Mouse (Mus musculus): Measurements from ENCODE around the gene Klhdc3. TPM values are rescaled to one million over a fixed set of nuclear protein-coding genes. Genes with fewer than 3 reads are reported as not detected.

Gene Klhdc3
- polyA plus RNA-seq, 1 experiment from 2014 or later = 131 TPM

- H3K9me3 ChIP-seq (replicated peaks) = no peaks in the 10 kb centered on the region
- no peaks in the 10 kb centered on the region for H3K27me3 ChIP-seq
- H3K4me1 ChIP-seq = peaks cover 19% of the 10 kb centered on the region
- no peak for ATAC-seq (replicated peaks; ENCODE audit: low FRiP score)
- H3K4me2 ChIP-seq = peak overlapping the region; percentile 94
- H3K27ac ChIP-seq = no peak overlapping the region
- 59% methylated on average over 7 of the region's 7 CpGs for WGBS
- peak overlapping the region; percentile 95 for H3K9ac ChIP-seq
- H3K4me3 ChIP-seq (replicated peaks) = peak overlapping the region; percentile 98
- H3K36me3 ChIP-seq = peaks cover 39% of the 10 kb centered on the region
These were observed 31.7 kb upstream of the Klhdc3 start for GRCm38 (mm10) chr17:46712442-46712841.

DNA sequence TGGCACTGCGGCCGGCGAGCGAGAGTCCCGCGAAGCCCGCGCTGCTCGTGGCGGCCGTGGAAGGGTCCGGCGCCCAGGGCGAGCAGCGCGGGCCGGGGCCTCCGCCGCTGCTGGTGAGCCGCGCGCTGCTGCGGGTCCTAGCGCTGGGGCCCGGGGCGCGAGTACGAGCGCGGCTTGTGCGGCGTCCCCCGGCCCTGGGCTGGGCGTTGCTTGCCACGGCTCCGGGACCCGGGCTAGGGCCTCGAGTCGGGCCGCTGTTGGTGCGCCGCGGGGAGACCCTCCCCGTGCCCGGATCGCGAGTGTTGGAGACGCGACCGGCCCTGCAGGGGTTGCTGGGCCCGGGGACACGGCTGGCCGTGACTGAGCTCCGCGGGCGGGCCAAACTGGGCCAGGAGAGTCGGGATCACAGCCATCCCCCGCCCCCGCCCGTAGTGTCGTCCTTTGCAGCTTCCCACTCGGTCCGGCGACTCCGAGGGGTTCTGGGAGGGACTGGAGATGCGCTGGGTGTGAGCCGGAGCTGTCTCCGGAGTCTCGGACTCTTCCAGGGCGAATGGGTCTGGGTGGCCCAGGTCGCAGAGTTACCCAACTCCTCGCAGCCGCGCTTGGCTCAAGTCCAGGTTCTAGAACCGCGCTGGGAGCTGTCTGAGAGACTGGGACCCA is 31.0 kb upstream of the Klhdc3 start:
- WGBS = under 1% methylated on average over 76 of the region's 76 CpGs
- H3K9me3 ChIP-seq (replicated peaks) = no peaks in the 10 kb centered on the region
- H3K9ac ChIP-seq = peak overlapping the region; percentile 95
- H3K36me3 ChIP-seq = peaks cover 32% of the 10 kb centered on the region
- H3K4me2 ChIP-seq = peak overlapping the region; percentile 94
- ATAC-seq (replicated peaks; ENCODE audit: low FRiP score) = peak; percentile 67
- peak overlapping the region; percentile 98 for H3K4me3 ChIP-seq (replicated peaks)
- no peaks in the 10 kb centered on the region for H3K27me3 ChIP-seq
- peaks cover 19% of the 10 kb centered on the region for H3K4me1 ChIP-seq
- peak overlapping the region; percentile 80 for H3K27ac ChIP-seq

DNA sequence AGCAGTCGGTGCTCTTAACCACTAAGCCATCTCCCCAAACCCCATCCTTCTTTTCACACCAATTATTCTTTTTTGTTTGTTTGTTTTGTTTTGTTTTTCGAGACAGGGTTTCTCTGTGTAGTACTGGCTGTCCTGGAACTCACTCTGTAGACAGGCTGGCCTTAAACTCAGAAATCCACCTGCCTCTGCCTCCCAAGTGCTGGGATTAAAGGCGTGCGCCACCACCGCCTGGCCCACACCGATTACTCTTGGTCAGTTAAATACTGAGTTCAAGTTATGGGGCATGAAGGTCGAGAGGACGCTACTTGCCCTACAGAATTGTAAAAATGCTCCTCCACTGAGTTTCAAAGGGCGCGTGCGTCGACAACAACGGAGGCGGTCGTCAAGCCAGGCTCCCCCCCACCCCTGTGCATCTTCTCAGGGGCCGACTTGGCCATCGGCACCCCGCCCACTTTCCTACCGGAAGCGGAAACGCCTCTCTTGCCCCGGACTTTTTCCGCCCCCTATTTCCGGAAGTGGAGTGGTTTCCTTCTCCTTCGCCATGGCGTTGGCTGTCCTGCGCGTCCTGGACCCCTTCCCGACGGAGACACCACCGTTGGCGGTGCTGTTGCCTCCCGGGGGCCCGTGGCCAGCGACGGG is 30.4 kb upstream of the Klhdc3 start, which contains the start of gene Pex6:
TSS of gene Pex6 (plus strand) at position 505 of the 639 bp plus-strand sequence.
- 7% methylated on average over 36 of the region's 36 CpGs for WGBS

DNA sequence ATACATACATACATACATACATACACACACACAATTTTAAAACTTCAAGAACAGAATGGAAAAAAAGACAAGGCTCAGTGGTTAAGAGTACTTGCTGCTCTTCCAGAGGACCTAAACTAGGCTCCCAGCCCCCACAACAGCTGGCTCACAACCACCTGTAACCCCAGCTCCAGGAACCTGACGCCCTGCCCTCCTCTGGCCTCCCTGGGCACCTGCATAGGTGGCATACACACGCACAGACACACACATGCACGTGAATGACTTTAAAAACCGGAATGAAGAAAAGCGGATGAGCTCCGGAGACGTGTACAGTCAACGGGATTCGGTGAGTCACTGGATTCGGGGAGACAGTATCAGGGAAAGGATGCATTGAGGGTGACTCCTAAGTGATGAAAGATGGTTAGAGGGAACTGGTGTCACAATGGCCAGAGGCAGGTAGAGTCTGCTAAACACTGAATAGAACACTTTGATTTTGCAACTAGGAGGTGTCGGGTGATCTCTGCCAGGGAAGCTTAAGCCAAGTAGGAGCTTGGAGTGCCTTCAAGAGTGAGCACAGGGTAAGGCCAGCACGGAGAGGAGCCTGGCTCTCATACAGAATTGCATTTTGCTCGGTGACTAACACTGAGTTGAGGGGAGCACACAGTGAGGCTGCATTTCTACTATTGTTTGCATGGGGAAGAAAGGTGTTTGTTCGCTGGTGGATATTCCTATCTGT is 25.8 kb upstream of the Klhdc3 start:
- WGBS = 91% methylated on average over 14 of the region's 14 CpGs
- H3K4me1 ChIP-seq = peaks cover 41% of the 10 kb centered on the region
- no peak overlapping the region for H3K9ac ChIP-seq
- H3K4me3 ChIP-seq (replicated peaks) = no peak overlapping the region
- no peaks in the 10 kb centered on the region for H3K9me3 ChIP-seq (replicated peaks)
- no peaks in the 10 kb centered on the region for H3K36me3 ChIP-seq
- H3K27me3 ChIP-seq = no peaks in the 10 kb centered on the region
- no peak for ATAC-seq (replicated peaks; ENCODE audit: low FRiP score)
- H3K27ac ChIP-seq = no peak overlapping the region
- no peak overlapping the region for H3K4me2 ChIP-seq

More for the DNA sequence above, 30.4 kb upstream of the Klhdc3 start, which contains the start of gene Pex6:
- H3K9ac ChIP-seq = peak within 1 kb of the TSS; percentile 95
- H3K4me3 ChIP-seq (replicated peaks) = peak within 1 kb of the TSS; percentile 98
- H3K27ac ChIP-seq = peak within 1 kb of the TSS; percentile 80
- H3K27me3 ChIP-seq = no peaks in the 10 kb centered on the region
- peak; percentile 88 for ATAC-seq (replicated peaks; ENCODE audit: low FRiP score)
- H3K36me3 ChIP-seq = peaks cover 26% of the 10 kb centered on the region
- H3K9me3 ChIP-seq (replicated peaks) = no peaks in the 10 kb centered on the region
- H3K4me1 ChIP-seq = peaks cover 20% of the 10 kb centered on the region
- H3K4me2 ChIP-seq = peak within 1 kb of the TSS; percentile 94

- H3K4me2 ChIP-seq = peak within 1 kb of the TSS; percentile 78
- H3K4me3 ChIP-seq (replicated peaks) = peak within 1 kb of the TSS; percentile 93
- H3K27ac ChIP-seq = peak within 1 kb of the TSS; percentile 98
- peak; percentile 97 for ATAC-seq (replicated peaks; ENCODE audit: low FRiP score)
- 0 out of 2 replicates have a peak, but pooled peaks cover 7% of the 10 kb centered on the region for H3K36me3 ChIP-seq
- no peaks in the 10 kb centered on the region for H3K9me3 ChIP-seq (replicated peaks)
- under 1% methylated on average over 48 of the region's 48 CpGs for WGBS
- no peaks in the 10 kb centered on the region for H3K27me3 ChIP-seq
- peak within 1 kb of the TSS; percentile 94 for H3K9ac ChIP-seq
- H3K4me1 ChIP-seq = peaks cover 40% of the 10 kb centered on the region
These were observed 24.4 kb upstream of the Klhdc3 start, which contains the start of gene Ppp2r5d for GRCm38 (mm10) chr17:46704887-46705835. Ppp2r5d (minus strand) TSS chr17:46705111.

- H3K36me3 ChIP-seq = peaks cover 15% of the 10 kb centered on the region
- peak; percentile 89 for ATAC-seq (replicated peaks; ENCODE audit: low FRiP score)
- 5% methylated on average over 39 of the region's 41 CpGs for WGBS
- H3K9ac ChIP-seq = peak overlapping the region; percentile 94
- peaks cover 40% of the 10 kb centered on the region for H3K4me1 ChIP-seq
- peak overlapping the region; percentile 93 for H3K4me3 ChIP-seq (replicated peaks)
- H3K9me3 ChIP-seq (replicated peaks) = no peaks in the 10 kb centered on the region
- no peaks in the 10 kb centered on the region for H3K27me3 ChIP-seq
- H3K4me2 ChIP-seq = peak overlapping the region; percentile 78
- peak overlapping the region; percentile 98 for H3K27ac ChIP-seq
These were observed 23.5 kb upstream of the Klhdc3 start for GRCm38 (mm10) chr17:46703971-46704886.

GRCm38 (mm10) chr17:46702506-46702905 is 21.8 kb upstream of the Klhdc3 start:
- no peaks in the 10 kb centered on the region for H3K9me3 ChIP-seq (replicated peaks)
- peak overlapping the region; percentile 78 for H3K4me2 ChIP-seq
- no peak for ATAC-seq (replicated peaks; ENCODE audit: low FRiP score)
- peak overlapping the region; percentile 94; the same call in 1 of the 2 replicates for H3K9ac ChIP-seq
- peak overlapping the region; percentile 93 for H3K4me3 ChIP-seq (replicated peaks)
- WGBS = 80% methylated on average over 5 of the region's 5 CpGs
- peak overlapping the region; percentile 18; the same call in 1 of the 2 replicates for H3K27ac ChIP-seq
- H3K36me3 ChIP-seq = peaks cover 31% of the 10 kb centered on the region
- H3K27me3 ChIP-seq = no peaks in the 10 kb centered on the region
- H3K4me1 ChIP-seq = peaks cover 40% of the 10 kb centered on the region

GRCm38 (mm10) chr17:46702100-46702499 is 21.4 kb upstream of the Klhdc3 start:
- Histone ChIP-seq H3K27me3 (no peaks in the 10 kb centered on the region), H3K36me3 (peaks cover 35% of the 10 kb centered on the region), H3K4me1 (peaks cover 40% of the 10 kb centered on the region), H3K27ac (peak overlapping the region; percentile 18; the same call in 1 of the 2 replicates), H3K9me3 (replicated peaks) (no peaks in the 10 kb centered on the region), H3K4me3 (replicated peaks) (0 out of 2 replicates have a peak overlapping the region, but pooled peaks have one; percentile 93), H3K4me2 (no peak overlapping the region), H3K9ac (peak overlapping the region; percentile 31; the same call in 1 of the 2 replicates)
- WGBS = 79% methylated on average over 12 of the region's 12 CpGs
- no peak for ATAC-seq (replicated peaks; ENCODE audit: low FRiP score)

DNA sequence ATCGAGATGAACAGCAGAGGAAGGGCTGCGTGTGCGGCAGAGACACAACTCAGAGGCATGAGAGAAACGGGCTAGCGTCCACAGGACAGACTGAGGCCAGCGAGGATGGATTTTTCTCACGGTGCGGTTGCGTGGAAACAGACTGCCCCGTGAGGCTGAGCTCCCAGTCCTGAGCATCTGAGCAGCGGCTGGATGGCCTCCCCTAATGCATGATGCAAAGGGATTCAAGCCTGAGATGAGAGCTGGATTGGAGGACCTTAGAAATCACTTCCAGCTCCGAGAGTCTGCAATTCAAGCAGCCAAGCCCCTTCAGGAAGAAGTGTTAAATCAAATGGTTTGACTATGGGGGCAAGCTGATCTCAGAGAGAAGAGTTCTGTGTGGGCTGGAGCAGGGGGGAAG is 20.8 kb upstream of the Klhdc3 start:
- no peaks in the 10 kb centered on the region for H3K27me3 ChIP-seq
- 0 out of 2 replicates have a peak overlapping the region, but pooled peaks have one; percentile 7 for H3K9ac ChIP-seq
- peaks cover 40% of the 10 kb centered on the region for H3K4me1 ChIP-seq
- no peak for ATAC-seq (replicated peaks; ENCODE audit: low FRiP score)
- H3K27ac ChIP-seq = no peak overlapping the region
- H3K36me3 ChIP-seq = peaks cover 39% of the 10 kb centered on the region
- H3K4me2 ChIP-seq = 0 out of 2 replicates have a peak overlapping the region, but pooled peaks have one; percentile 24
- WGBS = 77% methylated on average over 12 of the region's 12 CpGs
- no peak overlapping the region for H3K4me3 ChIP-seq (replicated peaks)
- no peaks in the 10 kb centered on the region for H3K9me3 ChIP-seq (replicated peaks)

GRCm38 (mm10) chr17:46699912-46700311 is 19.2 kb upstream of the Klhdc3 start:
- WGBS = 85% methylated on average over 3 of the region's 3 CpGs
- no peak for ATAC-seq (replicated peaks; ENCODE audit: low FRiP score)
- Histone ChIP-seq H3K4me2 (no peak overlapping the region), H3K9me3 (replicated peaks) (no peaks in the 10 kb centered on the region), H3K36me3 (peaks cover 50% of the 10 kb centered on the region), H3K9ac (no peak overlapping the region), H3K4me3 (replicated peaks) (no peak overlapping the region), H3K27me3 (no peaks in the 10 kb centered on the region), H3K4me1 (peaks cover 29% of the 10 kb centered on the region), H3K27ac (no peak overlapping the region)

All from kidney, embryonic 15.5 days (tissue).